Mouse (Mus musculus): ENCODE data around the gene Zfp941. TPM values are rescaled to one million over a fixed set of nuclear protein-coding genes. Genes with fewer than 3 reads are reported as not detected.
"Not testable (repeated sequence)": the region's sequence is repeated elsewhere in the genome, so short reads cannot be mapped to it uniquely, and the experiment has no call there.

Zfp941 gene
- polyA plus RNA-seq, 1 experiment, result not detected

DNA sequence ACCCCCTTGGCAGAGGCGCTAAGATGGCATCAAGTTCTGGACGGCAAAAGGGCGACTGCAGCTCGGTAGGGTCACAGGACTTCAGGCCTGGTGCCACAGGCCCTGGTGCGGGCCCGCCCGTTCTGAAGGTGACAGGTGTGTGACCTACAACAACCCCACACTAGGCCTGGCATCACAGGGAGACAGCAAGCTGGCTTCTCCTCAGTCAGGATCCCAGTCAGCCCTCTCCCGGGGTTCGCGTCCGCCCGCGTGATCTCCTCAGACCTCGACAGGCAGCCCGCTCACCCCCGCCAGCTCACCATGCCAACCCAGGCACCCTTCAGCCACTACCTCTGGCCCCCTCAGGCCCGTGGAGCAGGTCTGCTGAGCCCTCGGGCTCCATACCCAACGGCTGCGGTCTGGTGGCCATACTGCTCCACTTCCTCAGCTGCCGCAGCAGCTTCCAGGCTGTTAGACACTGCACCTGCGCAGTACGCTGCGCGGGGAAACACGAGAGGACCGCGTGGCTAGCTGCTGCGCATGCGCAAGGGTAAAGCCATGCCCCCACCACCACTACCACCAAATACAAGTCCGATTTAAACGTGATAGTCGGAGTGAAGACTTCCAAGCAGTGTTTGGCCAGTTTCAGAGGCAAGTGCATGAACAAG, 34.4 kb downstream of the Zfp941 start, which contains the start of gene Syce1:
Gene Syce1, minus strand, starts transcription at position 447 of the 647 bp plus-strand sequence.
- no peak within 1 kb of the TSS for H3K27ac ChIP-seq (ENCODE audit: insufficient read depth, low read depth, low read length)
- H3K27me3 ChIP-seq (ENCODE audit: control insufficient read depth, insufficient read depth, low read length), result no peaks in the 10 kb centered on the region
- WGBS, result 77% methylated on average over 33 of the region's 33 CpGs
- H3K36me3 ChIP-seq (ENCODE audit: control insufficient read depth, insufficient read depth, low read length), result no peaks in the 10 kb centered on the region
- TF ChIP-seq POLR2A (IDR thresholded peaks at IDR 0.05; ENCODE audit: low read depth, low read length), result no peak
- TF ChIP-seq CTCF (IDR thresholded peaks at IDR 0.05; ENCODE audit: extremely low read depth, insufficient read length, insufficient replicate concordance, low read depth, low read length), result no peak
- H3K4me1 ChIP-seq (ENCODE audit: control insufficient read depth, insufficient read depth, insufficient read length, low read length), result no peaks in the 10 kb centered on the region
- H3K4me3 ChIP-seq (ENCODE audit: low read depth, low read length), result no peak within 1 kb of the TSS

DNA sequence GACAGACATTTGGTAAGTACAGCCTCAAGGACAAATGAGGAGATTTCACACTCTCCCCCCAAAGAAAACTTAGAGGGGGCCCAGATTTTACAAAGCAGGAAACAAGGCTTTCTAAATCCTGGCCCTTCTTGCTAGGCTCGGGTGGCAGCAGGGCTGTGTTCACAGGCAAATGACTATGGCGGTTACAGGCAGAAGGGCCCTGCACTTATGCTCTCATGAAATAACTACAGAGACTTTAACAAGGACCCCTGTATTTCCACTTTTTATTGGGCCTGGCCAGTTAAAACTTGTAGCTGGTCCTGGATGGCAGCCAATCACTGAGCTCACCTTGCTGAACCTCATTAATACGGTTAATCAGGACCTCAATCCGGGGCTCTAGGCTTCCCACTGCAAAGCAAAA, 41.4 kb downstream of the Zfp941 start:
- no peak overlapping the region for H3K4me3 ChIP-seq (ENCODE audit: low read depth, low read length)
- no peaks in the 10 kb centered on the region for H3K36me3 ChIP-seq (ENCODE audit: control insufficient read depth, insufficient read depth, low read length)
- no peaks in the 10 kb centered on the region for H3K27me3 ChIP-seq (ENCODE audit: control insufficient read depth, insufficient read depth, low read length)
- WGBS, result 69% methylated on average over 4 of the region's 4 CpGs
- no peaks in the 10 kb centered on the region for H3K4me1 ChIP-seq (ENCODE audit: control insufficient read depth, insufficient read depth, insufficient read length, low read length)
- no peak overlapping the region for H3K27ac ChIP-seq (ENCODE audit: insufficient read depth, low read depth, low read length)
- TF ChIP-seq POLR2A (IDR thresholded peaks at IDR 0.05; ENCODE audit: low read depth, low read length) (no peak), CTCF (IDR thresholded peaks at IDR 0.05; ENCODE audit: extremely low read depth, insufficient read length, insufficient replicate concordance, low read depth, low read length) (no peak)

DNA sequence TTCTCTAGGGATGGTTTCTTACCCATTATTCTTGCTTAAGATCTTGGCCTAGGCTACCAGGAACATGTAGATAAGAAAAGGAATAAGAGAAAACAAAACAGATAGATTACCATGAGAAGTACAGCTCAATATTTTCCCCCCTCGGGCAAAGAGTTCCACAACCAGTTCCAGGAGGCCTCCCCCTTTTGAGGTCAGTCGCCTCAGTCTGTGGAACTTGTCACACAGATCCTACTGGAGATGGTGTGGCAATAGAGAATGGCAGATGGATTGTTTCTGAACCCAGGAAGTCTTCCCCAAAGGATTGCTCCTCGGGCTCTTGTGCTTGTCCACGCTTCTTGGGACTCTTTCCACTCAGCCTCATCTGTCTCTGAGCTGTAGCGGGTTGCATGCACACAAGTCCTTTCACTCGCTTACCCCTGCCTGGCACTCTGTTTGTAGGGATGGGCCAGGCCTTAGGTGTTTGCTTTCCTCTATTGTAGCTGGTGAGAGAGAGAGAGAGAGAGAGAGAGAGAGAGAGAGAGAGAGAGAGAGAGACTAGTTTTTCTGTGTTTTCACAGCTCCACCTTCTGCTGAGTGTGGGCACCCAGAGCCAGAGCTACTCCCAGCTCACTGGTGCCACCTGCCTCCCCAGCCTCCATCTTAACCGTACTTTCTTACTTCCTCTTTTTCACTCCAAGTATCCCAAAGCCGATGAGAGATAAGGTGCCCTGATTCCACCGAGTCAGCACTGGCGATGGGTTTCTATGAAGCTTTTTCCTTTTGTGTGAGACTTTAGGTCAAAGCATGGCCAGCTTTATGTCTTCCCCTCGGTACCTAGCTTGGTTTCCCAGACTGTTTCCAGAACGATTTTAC, 55.9 kb downstream of the Zfp941 start:
- Histone ChIP-seq H3K4me1 (ENCODE audit: control insufficient read depth, insufficient read depth, insufficient read length, low read length) (peaks cover 2% of the 10 kb centered on the region; the same call in 1 of the 2 replicates), H3K4me3 (ENCODE audit: low read depth, low read length) (no peak overlapping the region), H3K36me3 (ENCODE audit: control insufficient read depth, insufficient read depth, low read length) (no peaks in the 10 kb centered on the region), H3K27ac (ENCODE audit: insufficient read depth, low read depth, low read length) (no peak overlapping the region), H3K27me3 (ENCODE audit: control insufficient read depth, insufficient read depth, low read length) (no peaks in the 10 kb centered on the region)
- TF ChIP-seq CTCF (IDR thresholded peaks at IDR 0.05; ENCODE audit: extremely low read depth, insufficient read length, insufficient replicate concordance, low read depth, low read length) (no peak), POLR2A (IDR thresholded peaks at IDR 0.05; ENCODE audit: low read depth, low read length) (no peak)
- WGBS, result 35% methylated on average over 12 of the region's 12 CpGs

DNA sequence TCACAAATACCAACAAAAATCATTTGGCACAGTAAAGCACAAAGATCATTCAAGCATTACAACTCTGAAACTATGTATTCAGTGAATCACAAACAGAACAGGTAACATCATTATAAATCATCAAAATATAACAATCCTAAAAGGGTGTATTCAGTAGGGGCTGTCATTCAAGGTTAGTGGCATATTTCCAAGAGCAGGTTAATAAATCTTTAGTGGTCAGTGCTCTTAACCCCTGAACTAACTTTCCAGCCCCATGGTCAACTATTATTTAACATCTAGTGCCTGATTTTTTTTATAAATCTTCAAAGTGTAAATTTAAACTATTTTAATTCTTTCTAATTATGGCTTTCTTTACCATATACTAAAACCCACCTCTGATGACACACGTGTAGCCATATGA, 56.6 kb downstream of the Zfp941 start:
- WGBS, result 68% methylated on average over 1 of the region's 1 CpGs
- not testable (repeated sequence) for H3K4me1 ChIP-seq (ENCODE audit: control insufficient read depth, insufficient read depth, insufficient read length, low read length); H3K36me3 ChIP-seq (ENCODE audit: control insufficient read depth, insufficient read depth, low read length); H3K27ac ChIP-seq (ENCODE audit: insufficient read depth, low read depth, low read length); H3K27me3 ChIP-seq (ENCODE audit: control insufficient read depth, insufficient read depth, low read length); H3K4me3 ChIP-seq (ENCODE audit: low read depth, low read length)

DNA sequence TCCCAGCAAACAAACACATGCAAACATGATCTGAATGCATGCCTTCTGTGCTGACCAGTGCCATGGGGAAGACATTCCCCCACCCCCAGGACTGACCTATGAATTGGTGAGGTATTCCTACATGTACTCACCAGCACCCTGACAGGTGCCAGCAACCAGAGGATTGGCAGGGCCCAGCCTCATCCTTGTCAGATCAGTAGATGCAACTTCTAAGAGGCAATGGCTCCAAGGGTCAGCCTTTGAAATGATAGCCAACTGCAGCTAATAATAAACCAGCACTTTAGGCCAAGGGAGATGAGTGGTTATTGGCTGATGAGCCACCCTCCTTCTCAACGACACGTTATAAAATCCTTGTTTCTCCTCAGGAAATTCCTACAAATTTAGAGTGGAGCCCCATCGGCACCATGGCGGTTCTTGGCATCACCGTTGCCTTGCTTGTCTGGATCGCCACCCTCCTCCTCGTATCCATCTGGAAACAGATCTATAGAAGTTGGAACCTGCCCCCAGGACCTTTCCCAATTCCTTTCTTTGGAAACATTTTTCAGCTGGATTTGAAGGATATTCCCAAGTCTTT, 58.4 kb downstream of the Zfp941 start, which contains the start of gene Cyp2e1:
Gene Cyp2e1, plus strand, starts transcription at position 293 of the 574 bp plus-strand sequence.
- 34% methylated on average over 7 of the region's 7 CpGs for WGBS
- Histone ChIP-seq H3K27ac (ENCODE audit: insufficient read depth, low read depth, low read length) (no peak within 1 kb of the TSS), H3K36me3 (ENCODE audit: control insufficient read depth, insufficient read depth, low read length) (no peaks in the 10 kb centered on the region), H3K27me3 (ENCODE audit: control insufficient read depth, insufficient read depth, low read length) (no peaks in the 10 kb centered on the region), H3K4me1 (ENCODE audit: control insufficient read depth, insufficient read depth, insufficient read length, low read length) (peaks cover 2% of the 10 kb centered on the region; the same call in 1 of the 2 replicates), H3K4me3 (ENCODE audit: low read depth, low read length) (no peak within 1 kb of the TSS)
- TF ChIP-seq CTCF (IDR thresholded peaks at IDR 0.05; ENCODE audit: extremely low read depth, insufficient read length, insufficient replicate concordance, low read depth, low read length), result no peak
- TF ChIP-seq POLR2A (IDR thresholded peaks at IDR 0.05; ENCODE audit: low read depth, low read length), result no peak

DNA sequence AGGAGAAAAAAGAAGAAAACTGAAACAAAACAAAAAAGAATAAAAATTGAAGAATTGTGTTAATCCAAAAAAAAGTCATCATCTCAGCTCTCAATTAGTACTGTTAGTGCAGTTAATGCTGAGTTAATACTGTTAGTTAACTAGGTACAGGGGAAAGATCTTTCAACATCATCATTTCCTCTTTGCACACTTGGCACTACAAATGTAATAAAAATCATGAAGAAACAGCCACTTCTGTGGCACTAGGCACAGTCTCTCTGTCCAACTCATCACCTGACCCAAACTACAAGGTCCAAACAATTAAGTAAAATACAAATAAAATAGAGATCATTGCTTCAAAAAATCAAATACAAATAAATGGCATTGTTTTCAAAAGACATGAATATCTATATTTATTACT, 61.3 kb downstream of the Zfp941 start:
- TF ChIP-seq CTCF (IDR thresholded peaks at IDR 0.05; ENCODE audit: extremely low read depth, insufficient read length, insufficient replicate concordance, low read depth, low read length), result no peak
- TF ChIP-seq POLR2A (IDR thresholded peaks at IDR 0.05; ENCODE audit: low read depth, low read length), result no peak
- Histone ChIP-seq H3K4me3 (ENCODE audit: low read depth, low read length) (no peak overlapping the region), H3K36me3 (ENCODE audit: control insufficient read depth, insufficient read depth, low read length) (no peaks in the 10 kb centered on the region)

More for the DNA sequence above, 61.3 kb downstream of the Zfp941 start:
- H3K27ac ChIP-seq (ENCODE audit: insufficient read depth, low read depth, low read length), result no peak overlapping the region
- no peaks in the 10 kb centered on the region for H3K27me3 ChIP-seq (ENCODE audit: control insufficient read depth, insufficient read depth, low read length)
- H3K4me1 ChIP-seq (ENCODE audit: control insufficient read depth, insufficient read depth, insufficient read length, low read length), result peaks cover 2% of the 10 kb centered on the region; the same call in 1 of the 2 replicates

Other genes with a start within 250 kb of the Zfp941 start
- not detected in 2 replicates for gene Olfr46, start 220.9 kb downstream of the Zfp941 start, polyA plus RNA-seq (2012; rRNA removed)
- not detected in 2 replicates for gene Olfr61, start 193.2 kb downstream of the Zfp941 start, polyA plus RNA-seq (2012; rRNA removed)
- not detected in 2 replicates for gene Olfr53, start 175.7 kb downstream of the Zfp941 start, polyA plus RNA-seq (2012; rRNA removed)
- not detected in 2 replicates for gene Olfr539, start 162.2 kb downstream of the Zfp941 start, polyA plus RNA-seq (2012; rRNA removed)
- not detected in 2 replicates for gene Olfr45, start 140.2 kb downstream of the Zfp941 start, polyA plus RNA-seq (2012; rRNA removed)
- not detected in 2 replicates for gene Olfr541, start 124.9 kb downstream of the Zfp941 start, polyA plus RNA-seq (2012; rRNA removed)
- 0.09 and 0.13 TPM in 2 replicates for gene Cyp2e1, start 58.4 kb downstream of the Zfp941 start, polyA plus RNA-seq (2012; rRNA removed)
- not detected in 2 replicates for gene Syce1, start 34.3 kb downstream of the Zfp941 start, polyA plus RNA-seq (2012; rRNA removed)
- gene Urah, start 12.8 kb upstream of the Zfp941 start, polyA plus RNA-seq (2012; rRNA removed), result 36.7 and 37.3 TPM in 2 replicates
- gene Scgb1c1, start 23.4 kb upstream of the Zfp941 start, polyA plus RNA-seq (2012; rRNA removed), result not detected in 2 replicates
- not detected in 2 replicates for gene Odf3, start 25.6 kb upstream of the Zfp941 start, polyA plus RNA-seq (2012; rRNA removed)
- gene Gm45785, start 34.2 kb upstream of the Zfp941 start, polyA plus RNA-seq (2012; rRNA removed), result not detected in 2 replicates
- 47.5 and 95.5 TPM in 2 replicates for gene Ric8a, start 34.8 kb upstream of the Zfp941 start, polyA plus RNA-seq (2012; rRNA removed)
- gene Bet1l, start 35.4 kb upstream of the Zfp941 start, polyA plus RNA-seq (2012; rRNA removed), result 10.4 and 17.1 TPM in 2 replicates
- gene Psmd13, start 59.8 kb upstream of the Zfp941 start, polyA plus RNA-seq (2012; rRNA removed), result 33.5 and 55.7 TPM in 2 replicates
- 13.6 and 20.4 TPM in 2 replicates for gene Sirt3, start 60.1 kb upstream of the Zfp941 start, polyA plus RNA-seq (2012; rRNA removed)
- 1.1 and 1.2 TPM in 2 replicates for gene Cox8b, start 78.3 kb upstream of the Zfp941 start, polyA plus RNA-seq (2012; rRNA removed)
- gene Nlrp6, start 98.7 kb upstream of the Zfp941 start, polyA plus RNA-seq (2012; rRNA removed), result 45.0 and 110 TPM in 2 replicates
- gene Pgghg, start 119.2 kb upstream of the Zfp941 start, polyA plus RNA-seq (2012; rRNA removed), result 10.8 and 15.1 TPM in 2 replicates
- gene Ifitm5, start 128.1 kb upstream of the Zfp941 start, polyA plus RNA-seq (2012; rRNA removed), result 0.56 and 0.87 TPM in 2 replicates
- gene Gm45717, start 133.8 kb upstream of the Zfp941 start, polyA plus RNA-seq (2012; rRNA removed), result 1.1 TPM in 1 of 2 replicates, not detected in the other
- 263 and 363 TPM in 2 replicates for gene Ifitm2, start 133.8 kb upstream of the Zfp941 start, polyA plus RNA-seq (2012; rRNA removed)
- gene Ifitm1, start 145.0 kb upstream of the Zfp941 start, polyA plus RNA-seq (2012; rRNA removed), result 107 and 120 TPM in 2 replicates
- 101 and 147 TPM in 2 replicates for gene Ifitm3, start 188.6 kb upstream of the Zfp941 start, polyA plus RNA-seq (2012; rRNA removed)
- gene Ifitm6, start 195.7 kb upstream of the Zfp941 start, polyA plus RNA-seq (2012; rRNA removed), result 2.5 and 3.1 TPM in 2 replicates
- gene Gm17387, start 207.0 kb upstream of the Zfp941 start, polyA plus RNA-seq (2012; rRNA removed), result not detected in 2 replicates
- gene B4galnt4, start 238.9 kb upstream of the Zfp941 start, polyA plus RNA-seq (2012; rRNA removed), result 5.4 and 15.8 TPM in 2 replicates